Mouse (Mus musculus) thymus, postnatal 14 days (tissue): ENCODE data around the gene Slc35e3.

ENCODE experiments used
- DNase-seq: peaks from one replicate; pipeline ENCODE4 v3.0.0; 2021

The Slc35e3 gene

GRCm38 (mm10) chr10:117746297-117746883 lies at the start of gene Slc35e3:
TSS of gene Slc35e3 (minus strand) at chr10:117746365.
- DNase-seq = peak; percentile 98

- DNase-seq = no peak
Observed at GRCm38 (mm10) chr10:117795206-117795605, 49.0 kb upstream of the Slc35e3 start.

GRCm38 (mm10) chr10:117793436-117794030 lies 47.4 kb upstream of the Slc35e3 start:
- peak; percentile 30 for DNase-seq

GRCm38 (mm10) chr10:117792141-117793091 lies 46.3 kb upstream of the Slc35e3 start, which contains the start of gene Nup107:
TSS of gene Nup107 (minus strand) at chr10:117792705.
- DNase-seq = peak; percentile 100

GRCm38 (mm10) chr10:117791171-117791470 lies 45.0 kb upstream of the Slc35e3 start:
- DNase-seq = no peak

- DNase-seq = no peak
Observed at GRCm38 (mm10) chr10:117790421-117791170, 44.4 kb upstream of the Slc35e3 start.

- DNase-seq = no peak
Observed at GRCm38 (mm10) chr10:117790011-117790410, 43.8 kb upstream of the Slc35e3 start.

GRCm38 (mm10) chr10:117784646-117785045 lies 38.5 kb upstream of the Slc35e3 start:
- DNase-seq = peak; percentile 31

GRCm38 (mm10) chr10:117783786-117784420 lies 37.7 kb upstream of the Slc35e3 start:
- DNase-seq = no peak

- no peak for DNase-seq
Observed at GRCm38 (mm10) chr10:117782491-117783260, 36.5 kb upstream of the Slc35e3 start.

- DNase-seq = no peak
Observed at GRCm38 (mm10) chr10:117782056-117782455, 35.9 kb upstream of the Slc35e3 start.

- DNase-seq = no peak
Observed at GRCm38 (mm10) chr10:117781021-117781725, 35.0 kb upstream of the Slc35e3 start.

- DNase-seq = no peak
Observed at GRCm38 (mm10) chr10:117780306-117780911, 34.2 kb upstream of the Slc35e3 start.

GRCm38 (mm10) chr10:117779581-117780305 lies 33.6 kb upstream of the Slc35e3 start:
- DNase-seq = no peak

- no peak for DNase-seq
Observed at GRCm38 (mm10) chr10:117778951-117779350, 32.8 kb upstream of the Slc35e3 start.

GRCm38 (mm10) chr10:117778328-117778910 lies 32.3 kb upstream of the Slc35e3 start:
- no peak for DNase-seq

- DNase-seq = no peak
Observed at GRCm38 (mm10) chr10:117777501-117778327, 31.5 kb upstream of the Slc35e3 start.

- DNase-seq = no peak
Observed at GRCm38 (mm10) chr10:117777103-117777470, 30.9 kb upstream of the Slc35e3 start.
